Comparison of ENCODE assay signal across 8 mouse cellular contexts in genomic region chr3:73707461-73708409, GRCm38 (mm10). TPM values are rescaled to one million over a fixed set of nuclear protein-coding genes. Genes with fewer than 3 reads are reported as not detected.
DNase-seq lines count a peak whose midpoint lies in the region; ATAC-seq lines count a peak whose summit lies in the region.

No protein-coding gene starts in this region.

- H3K4me3 ChIP-seq in embryonic facial prominence, embryonic 12.5 days, result peak overlapping the region; percentile 47
- peak overlapping the region; percentile 34 for H3K4me3 ChIP-seq in neural tube, embryonic 11.5 days (ENCODE audit: low read depth, low read length)

- no peaks in the 10 kb centered on the region for H3K36me3 ChIP-seq in embryonic facial prominence, embryonic 12.5 days
- H3K36me3 ChIP-seq in neural tube, embryonic 11.5 days (ENCODE audit: control insufficient read depth, insufficient read depth, low read length), result no peaks in the 10 kb centered on the region

- H3K9ac ChIP-seq in embryonic facial prominence, embryonic 12.5 days, result peak overlapping the region; percentile 16; the same call in 1 of the 2 replicates
- peak overlapping the region; percentile 20 for H3K9ac ChIP-seq in neural tube, embryonic 11.5 days (ENCODE audit: low read length)

- ATAC-seq in embryonic facial prominence, embryonic 12.5 days (ENCODE audit: insufficient number of reproducible peaks, insufficient read depth, low FRiP score, low TSS enrichment), result peak; percentile 81
- ATAC-seq in neural tube, embryonic 11.5 days (ENCODE audit: insufficient read depth, low FRiP score, low TSS enrichment), result peak; percentile 94
- no peak for ATAC-seq in granulocyte monocyte progenitor cell, adult 5-6 weeks (replicated peaks; ENCODE audit: poor library complexity, severe bottlenecking)

- DNase-seq in adrenal gland, postnatal 25 days, result peak; percentile 55
- peak; percentile 41 to 61 for DNase-seq in heart, adult 9 months (ENCODE audit: low spot score in 2 of 2)
- DNase-seq in kidney, adult 9 months, result peak; percentile 19
- peak; percentile 61 for DNase-seq in liver
- DNase-seq in neural tube, embryonic 11.5 days (ENCODE audit: low spot score), result peak; percentile 87
- DNase-seq in urinary bladder, postnatal 14 days (ENCODE audit: low spot score), result peak; percentile 68

- 18% methylated on average over 20 of the region's 20 CpGs for WGBS in embryonic facial prominence, embryonic 12.5 days
- WGBS in neural tube, embryonic 11.5 days, result 20% methylated on average over 20 of the region's 20 CpGs

- no peaks in the 10 kb centered on the region for H3K27me3 ChIP-seq in embryonic facial prominence, embryonic 12.5 days
- H3K27me3 ChIP-seq in neural tube, embryonic 11.5 days (ENCODE audit: control insufficient read depth, insufficient read depth, low read length), result no peaks in the 10 kb centered on the region

- H3K4me2 ChIP-seq in embryonic facial prominence, embryonic 12.5 days (replicated peaks), result peak overlapping the region; percentile 48
- peak overlapping the region; percentile 42 for H3K4me2 ChIP-seq in neural tube, embryonic 11.5 days (ENCODE audit: low read depth)

- no peaks in the 10 kb centered on the region for H3K9me3 ChIP-seq in embryonic facial prominence, embryonic 12.5 days
- no peaks in the 10 kb centered on the region for H3K9me3 ChIP-seq in neural tube, embryonic 11.5 days (ENCODE audit: control insufficient read depth, low read length)

- H3K27ac ChIP-seq in embryonic facial prominence, embryonic 12.5 days, result no peak overlapping the region
- H3K27ac ChIP-seq in neural tube, embryonic 11.5 days (ENCODE audit: low read depth, low read length), result no peak overlapping the region

- no peaks in the 10 kb centered on the region for H3K4me1 ChIP-seq in embryonic facial prominence, embryonic 12.5 days
- no peaks in the 10 kb centered on the region for H3K4me1 ChIP-seq in neural tube, embryonic 11.5 days (ENCODE audit: control insufficient read depth, insufficient read depth, low read length)

RNA-seq across cellular contexts. Expression of gene Bche, which starts 0.5 kb away (rescaled TPM):
- total RNA-seq in adrenal gland, postnatal 25 days (2021), result 4.9 and 7.3 TPM in 2 replicates
- 3.1 and 4.1 TPM in 2 replicates for polyA plus RNA-seq in embryonic facial prominence, embryonic 12.5 days (2016; fragmentation: Nextera tagmentation; extraction: Ambion mirVana)
- 6.7 and 7.0 TPM in 2 replicates for polyA plus RNA-seq in neural tube, embryonic 11.5 days (2014; fragmentation: Nextera tagmentation; extraction: Ambion mirVana)
- not detected in 2 replicates for total RNA-seq in granulocyte monocyte progenitor cell, adult 5-6 weeks (2014; fragmentation: Nextera tagmentation)
- total RNA-seq in granulocyte monocyte progenitor cell, adult 5-6 weeks (2017), result not detected in 2 replicates

Comparison
In these comparisons a context has a peak if more than half of its experiments do, and no peak if none do; other contexts are left out.
1. DNase-seq: peak in every context shown above with its lines; median percentile 87 in neural tube, embryonic 11.5 days; 68 in urinary bladder, postnatal 14 days; 61 in liver; 55 in adrenal gland, postnatal 25 days; 51 in heart, adult 9 months; 19 in kidney, adult 9 months.